Mouse (Mus musculus): ENCODE data around the gene Tlx2.

The Tlx2 gene

GRCm38 (mm10) chr6:83087926-83088260, 17.8 kb upstream of the Tlx2 start:
- DNase-seq: no peak

- no peak for DNase-seq
These were observed 17.3 kb upstream of the Tlx2 start for GRCm38 (mm10) chr6:83087205-83087925.

- DNase-seq: no peak
These were observed 16.3 kb upstream of the Tlx2 start, which contains the start of gene Lbx2 for GRCm38 (mm10) chr6:83086121-83087035. TSS of gene Lbx2 (plus strand) at chr6:83086367.

- DNase-seq: no peak
These were observed 14.4 kb upstream of the Tlx2 start for GRCm38 (mm10) chr6:83084477-83084876.

GRCm38 (mm10) chr6:83083497-83083896, 13.4 kb upstream of the Tlx2 start:
- DNase-seq: no peak

GRCm38 (mm10) chr6:83080210-83080609, 10.1 kb upstream of the Tlx2 start:
- DNase-seq: no peak

- peak; percentile 98 for DNase-seq
These were observed 8.3 kb upstream of the Tlx2 start for GRCm38 (mm10) chr6:83078324-83078858.

GRCm38 (mm10) chr6:83077630-83078323, 7.7 kb upstream of the Tlx2 start, which contains the start of gene Pcgf1:
TSS of gene Pcgf1 (plus strand) at chr6:83077869.
- DNase-seq: peak; percentile 33

GRCm38 (mm10) chr6:83074979-83075378, 4.9 kb upstream of the Tlx2 start:
- DNase-seq: no peak

- no peak for DNase-seq
These were observed 1.1 kb upstream of the Tlx2 start for GRCm38 (mm10) chr6:83071220-83071619.

GRCm38 (mm10) chr6:83070311-83071219, 472 bp upstream of the Tlx2 start:
- DNase-seq: no peak

- DNase-seq: no peak
These were observed 426 bp downstream of the Tlx2 start for GRCm38 (mm10) chr6:83069488-83070246.

- DNase-seq: no peak
These were observed 1.2 kb downstream of the Tlx2 start for GRCm38 (mm10) chr6:83068706-83069487.

- no peak for DNase-seq
These were observed 1.9 kb downstream of the Tlx2 start for GRCm38 (mm10) chr6:83068221-83068620.

GRCm38 (mm10) chr6:83066441-83066840, 3.7 kb downstream of the Tlx2 start:
- DNase-seq: no peak

- DNase-seq: no peak
These were observed 4.1 kb downstream of the Tlx2 start for GRCm38 (mm10) chr6:83065995-83066394.

GRCm38 (mm10) chr6:83058725-83059124, 11.4 kb downstream of the Tlx2 start:
- DNase-seq: no peak

- peak; percentile 34 for DNase-seq
These were observed 12.3 kb downstream of the Tlx2 start, which contains the start of gene Dqx1 for GRCm38 (mm10) chr6:83057790-83058189. TSS of gene Dqx1 (plus strand) at chr6:83057844.

- no peak for DNase-seq
These were observed 15.1 kb downstream of the Tlx2 start, which contains the start of gene Htra2 for GRCm38 (mm10) chr6:83054871-83055431. TSS of gene Htra2 (minus strand) at chr6:83055273.
